Mouse (Mus musculus) adrenal gland, postnatal 36 days (tissue): Measurements from ENCODE around the gene Atp5g1. TPM values are rescaled to one million over a fixed set of nuclear protein-coding genes. Genes with fewer than 3 reads are reported as not detected.
"Not testable (repeated sequence)": the region's sequence is repeated elsewhere in the genome, so short reads cannot be mapped to it uniquely, and the experiment has no call there.

Source experiments
- DNase-seq, 2 experiments: peaks; one replicate each; pipeline ENCODE4 v3.0.0; 2021; ENCODE audit warnings: mixed read lengths in 1 of 2
- long read RNA-seq, 2 experiments: library from polyadenylated mRNA; stranded (forward); transcript quantifications; one replicate each; pipeline ENCODE4 v2.0.0; 2021; ENCODE audit warnings: borderline sequencing depth in 2 of 2
- total RNA-seq, 2 experiments: library from RNA; stranded (reverse); gene quantifications; 2 replicates each; pipeline ENCODE4 v1.2.3; 2021

Atp5g1 gene
- 100 to 1,000 TPM; 268 to 316 TPM for total RNA-seq
- long read RNA-seq, experiment 1, full-length matches to known transcripts: 382 of 422 reads
- long read RNA-seq, experiment 1, partial matches to known transcripts: 32 of 422 reads
- long read RNA-seq, experiment 1, other reads (novel, unspliced or antisense): 8 of 422 reads
- long read RNA-seq, experiment 2, full-length matches to known transcripts: 125 of 133 reads
- long read RNA-seq, experiment 2, partial matches to known transcripts: 7 of 133 reads
- long read RNA-seq, experiment 2, other reads (novel, unspliced or antisense): 1 of 133 reads

GRCm38 (mm10) chr11:96075509-96076220, at the start of gene Atp5g1:
Gene Atp5g1, minus strand, starts transcription at chr11:96075670.
- DNase-seq: peak; percentile 94 to 96

DNA sequence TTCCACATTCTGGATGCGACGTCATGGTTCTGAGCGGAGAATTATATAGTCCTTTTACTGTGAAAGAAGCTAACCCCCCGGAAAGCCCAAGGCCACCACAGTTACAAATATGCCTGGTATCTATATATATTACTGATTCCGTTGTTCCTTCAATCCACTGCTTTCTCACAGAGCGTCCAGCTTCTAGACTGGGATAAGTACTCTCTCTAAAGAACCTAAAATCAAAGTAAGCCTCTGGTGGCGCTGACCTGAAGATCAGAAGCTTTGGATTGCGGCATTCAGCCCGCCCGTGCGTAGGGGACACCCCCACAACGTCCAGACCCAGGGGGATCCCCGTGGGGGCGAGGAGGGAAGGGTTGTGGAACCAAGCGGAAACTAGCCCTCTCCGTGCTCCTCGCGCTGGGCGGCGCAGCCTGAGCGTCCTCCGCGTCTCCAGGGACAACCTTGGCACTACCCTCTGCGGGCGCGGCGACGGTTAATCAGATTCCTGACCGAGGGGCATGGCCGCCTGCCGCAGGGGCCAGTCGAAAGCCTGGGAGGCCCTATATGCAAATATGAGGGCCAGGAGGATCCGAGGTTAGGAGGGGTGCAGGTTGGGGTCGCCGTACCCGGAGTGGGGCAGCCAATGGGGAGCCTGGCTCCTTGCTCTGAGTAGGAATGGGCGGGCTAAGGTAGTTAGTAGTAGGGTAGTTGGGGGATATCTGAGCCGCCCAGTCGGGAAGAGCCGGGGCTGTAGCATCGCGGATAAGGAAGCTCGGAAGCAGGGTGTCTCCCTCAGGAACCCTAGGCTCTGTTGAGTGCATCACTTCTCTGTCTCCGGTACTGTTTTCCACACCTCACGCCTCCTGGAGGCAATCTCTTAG, 48.8 kb upstream of the Atp5g1 start:
- peak; percentile 60 to 66 for DNase-seq

- not testable (repeated sequence) for DNase-seq
Measured at GRCm38 (mm10) chr11:96122806-96123205, 47.3 kb upstream of the Atp5g1 start.

DNA sequence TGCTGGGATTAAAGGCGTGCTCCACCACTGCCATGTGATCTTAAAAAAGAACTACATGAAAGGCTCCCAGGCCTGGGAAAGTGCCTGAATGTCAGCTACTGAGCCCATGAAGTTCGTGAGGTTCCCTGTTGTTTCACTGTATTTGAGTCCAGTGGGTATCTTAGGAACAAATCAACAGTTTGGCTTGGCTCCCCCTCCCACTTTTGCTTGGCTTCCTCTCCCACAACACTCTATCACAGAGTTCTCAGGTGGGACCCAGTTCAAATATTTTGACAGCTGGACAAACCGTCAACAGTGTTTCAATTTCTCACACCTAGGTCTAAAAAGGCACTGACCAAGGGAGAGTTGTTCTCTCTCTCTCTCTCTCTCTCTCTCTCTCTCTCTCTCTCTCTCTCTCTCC, 43.9 kb upstream of the Atp5g1 start:
- DNase-seq: no peak

- not testable (repeated sequence) for DNase-seq
Measured at GRCm38 (mm10) chr11:96116925-96117324, 41.5 kb upstream of the Atp5g1 start.

- no peak for DNase-seq
Measured at GRCm38 (mm10) chr11:96116116-96116515, 40.6 kb upstream of the Atp5g1 start.

- DNase-seq: no peak
Measured at GRCm38 (mm10) chr11:96115416-96115815, 39.9 kb upstream of the Atp5g1 start.

DNA sequence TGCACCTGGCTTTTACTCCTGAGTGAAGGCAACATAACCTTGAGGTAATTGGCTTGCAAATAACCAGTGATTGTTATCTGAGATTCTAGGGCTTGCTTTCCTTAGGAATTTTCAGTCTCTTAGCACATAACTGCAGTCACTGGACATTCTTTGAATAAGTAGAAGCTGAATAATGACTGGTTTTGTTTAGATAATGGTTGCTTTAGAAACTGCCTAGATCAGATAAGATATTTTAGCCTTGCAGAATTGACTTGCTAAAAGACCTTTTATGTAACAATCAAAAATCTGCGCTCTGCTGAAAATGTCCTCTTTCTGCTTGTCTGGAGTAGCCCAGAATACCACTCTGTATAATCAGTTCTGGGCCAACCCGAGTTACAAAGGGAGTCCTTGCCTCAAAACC, 38.6 kb upstream of the Atp5g1 start:
- no peak for DNase-seq

GRCm38 (mm10) chr11:96111751-96112150, 36.3 kb upstream of the Atp5g1 start, which contains the start of gene Calcoco2:
Gene Calcoco2, minus strand, starts transcription at chr11:96111964.
- no peak for DNase-seq

DNA sequence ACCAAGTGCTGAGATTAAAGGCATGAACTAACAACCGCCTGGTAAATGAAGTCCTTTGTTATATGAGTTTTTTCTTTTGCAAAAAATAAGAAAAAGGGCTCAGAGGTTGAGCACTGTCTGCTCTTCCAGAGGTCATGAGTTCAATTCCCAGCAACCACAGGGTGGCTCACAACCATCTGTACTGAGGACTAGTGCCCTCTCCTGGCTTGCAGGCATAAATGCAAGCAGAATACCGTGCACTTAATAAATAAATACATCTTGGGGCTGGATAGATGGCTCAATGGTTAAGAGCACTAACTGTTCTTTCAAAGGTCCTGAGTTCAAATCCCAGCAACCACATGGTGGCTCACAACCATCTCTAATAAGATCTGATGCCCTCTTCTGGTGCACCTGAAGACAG, 35.5 kb upstream of the Atp5g1 start:
- DNase-seq: not testable (repeated sequence)

DNA sequence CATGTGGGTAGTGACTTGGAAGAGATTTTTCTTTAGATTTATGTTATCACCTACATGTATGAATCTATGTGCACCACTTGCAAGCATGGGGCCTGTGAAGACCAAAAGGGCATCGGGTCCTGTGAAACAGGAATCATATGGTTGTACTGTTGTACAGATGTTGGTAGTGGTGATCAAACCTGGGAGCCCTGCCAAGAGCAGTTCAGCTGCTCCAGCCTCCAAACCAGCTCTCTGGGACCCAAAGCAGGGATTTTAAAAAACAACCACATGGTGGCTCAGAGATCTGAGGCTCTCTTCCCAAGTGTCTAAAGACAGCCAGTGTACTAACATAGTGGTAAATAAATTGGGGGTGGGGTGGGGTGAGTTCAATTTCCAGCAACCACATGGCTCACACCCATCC, 32.9 kb upstream of the Atp5g1 start:
- DNase-seq: no peak

DNA sequence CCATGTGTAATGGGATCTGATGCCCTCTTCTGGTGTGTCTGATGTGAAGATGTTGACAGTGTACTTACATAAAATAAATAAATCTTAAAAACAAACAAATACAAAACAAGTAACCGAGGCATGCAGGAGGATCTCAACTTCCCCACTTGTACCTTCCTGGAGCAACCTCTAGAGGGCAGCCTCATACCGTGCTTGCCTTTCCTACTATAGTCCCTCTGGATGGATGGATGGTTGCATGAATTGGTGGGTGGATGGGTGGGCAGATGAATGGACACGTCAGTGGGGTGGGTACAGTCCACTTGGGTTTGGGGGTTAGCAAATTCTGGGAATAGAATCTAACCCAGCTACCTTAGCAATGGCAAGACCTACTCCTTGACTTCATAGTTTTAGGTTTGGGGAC, 17.9 kb upstream of the Atp5g1 start:
- DNase-seq: peak; percentile 60 to 65

- DNase-seq: no peak
Measured at GRCm38 (mm10) chr11:96092674-96093291, 17.3 kb upstream of the Atp5g1 start.

- peak; percentile 22 to 40 for DNase-seq
Measured at GRCm38 (mm10) chr11:96091073-96091472, 15.6 kb upstream of the Atp5g1 start.

- DNase-seq: no peak
Measured at GRCm38 (mm10) chr11:96087981-96088380, 12.5 kb upstream of the Atp5g1 start.

GRCm38 (mm10) chr11:96082682-96083081, 7.2 kb upstream of the Atp5g1 start:
- peak in 1 of 2 experiments; percentile 24 for DNase-seq

DNA sequence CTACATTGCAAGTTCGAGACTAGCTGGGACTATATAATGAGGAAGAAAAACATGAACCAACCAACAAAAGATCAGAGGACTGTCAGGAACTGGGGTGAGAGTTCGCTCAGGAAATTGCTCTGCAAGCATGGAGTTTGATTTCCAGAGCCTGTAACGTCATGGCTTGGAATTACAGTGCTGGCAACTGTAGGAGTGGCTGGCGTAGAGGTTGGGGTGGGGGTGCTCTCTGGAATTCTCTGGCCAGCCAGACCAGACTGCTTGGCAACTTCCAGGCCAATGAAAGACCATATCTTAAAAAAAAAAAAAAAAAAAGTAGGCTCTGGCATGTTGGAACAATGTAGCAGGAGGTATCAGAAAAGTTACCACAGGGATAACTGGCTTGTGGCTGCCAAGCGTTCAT, 5.3 kb upstream of the Atp5g1 start:
- DNase-seq: no peak

- peak in 1 of 2 experiments; percentile 3 for DNase-seq
Measured at GRCm38 (mm10) chr11:96076221-96077105, 993 bp upstream of the Atp5g1 start.

- DNase-seq: peak in 1 of 2 experiments; percentile 57
Measured at GRCm38 (mm10) chr11:96075177-96075508, 327 bp downstream of the Atp5g1 start.

- DNase-seq: peak; percentile 8 to 11
Measured at GRCm38 (mm10) chr11:96074351-96075176, 906 bp downstream of the Atp5g1 start.
